Mouse (Mus musculus) MEL (cell line): ENCODE measurements around the gene Tent4b. TPM values are rescaled to one million over a fixed set of nuclear protein-coding genes. Genes with fewer than 3 reads are reported as not detected.

ENCODE experiments used
- DNase-seq: peaks from one replicate; pipeline ENCODE4 v3.0.0; 2011; ENCODE audit warnings: low read depth, low spot score
- H3K27ac ChIP-seq: 2 replicates; pipeline ENCODE4 v1.5.1; 2012; ENCODE audit warnings: low read depth, mild to moderate bottlenecking, control low read depth, low read length, moderate library complexity; ENCODE audit not compliant: control insufficient read depth
- H3K27me3 ChIP-seq, 2 experiments: fragments of 150-350 bp in 1 of 2; sonication (generic) in 1 of 2; 2 replicates each; pipeline ENCODE4 v1.6.1; 2012; ENCODE audit warnings: low read length in 2 of 2, mild to moderate bottlenecking in 2 of 2, improper control_type of control experiment in 1 of 2, moderate library complexity in 1 of 2; ENCODE audit not compliant: insufficient read depth in 2 of 2, control insufficient read depth in 1 of 2
- H3K36me3 ChIP-seq, 2 experiments: 2 replicates each; pipeline ENCODE4 v1.6.1; 2012 to 2014; ENCODE audit warnings: low read length in 2 of 2, improper control_type of control experiment in 1 of 2, inconsistent platforms in 1 of 2, mild to moderate bottlenecking in 1 of 2; ENCODE audit not compliant: insufficient read depth in 2 of 2, control insufficient read depth in 1 of 2
- H3K4me1 ChIP-seq, 2 experiments: fragments of 150-350 bp in 1 of 2; sonication (generic) in 1 of 2; 2 replicates each; pipeline ENCODE4 v1.6.1; 2012; ENCODE audit warnings: low read length in 2 of 2, improper control_type of control experiment in 1 of 2, mild to moderate bottlenecking in 1 of 2; ENCODE audit not compliant: insufficient read depth in 2 of 2, control insufficient read depth in 1 of 2
- H3K4me3 ChIP-seq, 2 experiments: fragments of 150-350 bp in 1 of 2; sonication (generic) in 1 of 2; 2 replicates each; pipeline ENCODE4 v1.5.1; 2012; ENCODE audit warnings: low read depth in 2 of 2, low read length in 2 of 2, mild to moderate bottlenecking in 2 of 2, moderate library complexity in 2 of 2, control low read depth in 1 of 2, improper control_type of control experiment in 1 of 2; ENCODE audit not compliant: control insufficient read depth in 1 of 2, insufficient read depth in 1 of 2
- H3K79me2 ChIP-seq: 2 replicates; pipeline ENCODE4 v1.6.1; 2012; ENCODE audit warnings: mild to moderate bottlenecking, low read length, moderate library complexity; ENCODE audit not compliant: control insufficient read depth, poor library complexity, insufficient read depth
- H3K9ac ChIP-seq: 2 replicates; pipeline ENCODE4 v1.6.1; 2012; ENCODE audit warnings: low read depth, mild to moderate bottlenecking, control low read depth, low read length, moderate library complexity; ENCODE audit not compliant: control insufficient read depth, poor library complexity, severe bottlenecking
- H3K9me3 ChIP-seq: fragments of 150-350 bp; sonication (generic); replicated peaks from 2 replicates; pipeline ENCODE4 v1.6.1; 2012; ENCODE audit warnings: mild to moderate bottlenecking, low read length, improper control_type of control experiment, moderate library complexity; ENCODE audit not compliant: insufficient read depth
- BHLHE40 ChIP-seq: IDR thresholded peaks from 2 replicates; pipeline ENCODE4 v1.6.1; 2012; ENCODE audit warnings: low read depth, mild to moderate bottlenecking, inconsistent platforms, low read length, improper control_type of control experiment, borderline replicate concordance
- CHD1 ChIP-seq: IDR thresholded peaks from 2 replicates; pipeline ENCODE4 v1.6.1; 2012; ENCODE audit warnings: low read depth, mild to moderate bottlenecking, inconsistent platforms, low read length, improper control_type of control experiment
- CHD2 ChIP-seq: IDR thresholded peaks from 2 replicates; pipeline ENCODE4 v1.6.1; 2011; ENCODE audit warnings: low read length, improper control_type of control experiment
- CTCF ChIP-seq, 3 experiments: IDR thresholded peaks in 2 of 3; conservative IDR thresholded peaks in 1 of 3; 2 replicates each; pipeline ENCODE4 v1.5.1; 2011 to 2012; ENCODE audit warnings: low read length in 3 of 3, low read depth in 2 of 3, mild to moderate bottlenecking in 2 of 3, improper control_type of control experiment in 1 of 3, inconsistent platforms in 1 of 3, mixed read lengths in 1 of 3, moderate library complexity in 1 of 3; ENCODE audit not compliant: control insufficient read depth in 1 of 3, insufficient read depth in 1 of 3, poor library complexity in 1 of 3, severe bottlenecking in 1 of 3
- E2F4 ChIP-seq: IDR thresholded peaks from 2 replicates; pipeline ENCODE4 v1.6.1; 2011; ENCODE audit warnings: low read depth, low read length, improper control_type of control experiment, borderline replicate concordance
- ELF1 ChIP-seq: IDR thresholded peaks from 2 replicates; pipeline ENCODE4 v1.6.1; 2014; ENCODE audit warnings: low read depth, mild to moderate bottlenecking, inconsistent platforms, low read length, improper control_type of control experiment, moderate library complexity
- EP300 ChIP-seq, 2 experiments: IDR thresholded peaks; 2 replicates each; pipeline ENCODE4 v1.6.1; 2011; ENCODE audit warnings: improper control_type of control experiment in 2 of 2, low read length in 2 of 2, low read depth in 1 of 2, mild to moderate bottlenecking in 1 of 2
- ETS1 ChIP-seq: IDR thresholded peaks from 2 replicates; pipeline ENCODE4 v1.6.1; 2012; ENCODE audit warnings: low read depth, mild to moderate bottlenecking, inconsistent platforms, low read length, improper control_type of control experiment, moderate library complexity
- GABPA ChIP-seq: IDR thresholded peaks from 2 replicates; pipeline ENCODE4 v1.6.1; 2012; ENCODE audit warnings: low read depth, mild to moderate bottlenecking, inconsistent platforms, low read length, improper control_type of control experiment, moderate library complexity
- GATA1 ChIP-seq: IDR thresholded peaks from 2 replicates; pipeline ENCODE4 v1.6.1; 2011; ENCODE audit warnings: low read depth, low read length, improper control_type of control experiment
- HCFC1 ChIP-seq: IDR thresholded peaks from 2 replicates; pipeline ENCODE4 v1.6.1; 2012; ENCODE audit warnings: low read depth, mild to moderate bottlenecking, inconsistent platforms, low read length, improper control_type of control experiment, moderate library complexity
- JUND ChIP-seq: IDR thresholded peaks from 2 replicates; pipeline ENCODE4 v1.6.1; 2011; ENCODE audit warnings: low read depth, mild to moderate bottlenecking, improper control_type of control experiment, low read length
- KAT2A ChIP-seq: conservative IDR thresholded peaks from 2 replicates; pipeline ENCODE4 v1.6.1; 2012; ENCODE audit warnings: low read depth, low read length, improper control_type of control experiment, inconsistent platforms
- MAFK ChIP-seq: IDR thresholded peaks from 2 replicates; pipeline ENCODE4 v1.6.1; 2011; ENCODE audit warnings: low read depth, mild to moderate bottlenecking, low read length, improper control_type of control experiment, borderline replicate concordance
- MAX ChIP-seq: IDR thresholded peaks from 2 replicates; pipeline ENCODE4 v1.6.1; 2011; ENCODE audit warnings: low read length, improper control_type of control experiment
- MAZ ChIP-seq: IDR thresholded peaks from 2 replicates; pipeline ENCODE4 v1.6.1; 2012; ENCODE audit warnings: low read depth, mild to moderate bottlenecking, inconsistent platforms, low read length, improper control_type of control experiment
- MEF2A ChIP-seq: IDR thresholded peaks from 2 replicates; pipeline ENCODE4 v1.6.1; 2014; ENCODE audit warnings: low read depth, mild to moderate bottlenecking, inconsistent platforms, low read length, improper control_type of control experiment; ENCODE audit not compliant: poor library complexity, insufficient replicate concordance, severe bottlenecking; ENCODE audit errors: extremely low read depth
- MXI1 ChIP-seq: IDR thresholded peaks from 2 replicates; pipeline ENCODE4 v1.6.1; 2011; ENCODE audit warnings: mild to moderate bottlenecking, low read depth, low read length, improper control_type of control experiment
- MYB ChIP-seq: IDR thresholded peaks from 2 replicates; pipeline ENCODE4 v1.6.1; 2011; ENCODE audit warnings: mild to moderate bottlenecking, low read depth, low read length, improper control_type of control experiment
- MYC ChIP-seq: IDR thresholded peaks from 2 replicates; pipeline ENCODE4 v1.6.1; 2011; ENCODE audit warnings: low read depth, mild to moderate bottlenecking, low read length, improper control_type of control experiment, moderate library complexity
- NELFE ChIP-seq: IDR thresholded peaks from 2 replicates; pipeline ENCODE4 v1.6.1; 2011; ENCODE audit warnings: low read depth, low read length, improper control_type of control experiment
- NRF1 ChIP-seq: IDR thresholded peaks from 2 replicates; pipeline ENCODE4 v1.6.1; 2014; ENCODE audit warnings: low read depth, mild to moderate bottlenecking, inconsistent platforms, low read length, improper control_type of control experiment, moderate library complexity; ENCODE audit not compliant: poor library complexity, insufficient read depth, severe bottlenecking
- POLR2A ChIP-seq, 2 experiments: IDR thresholded peaks; 2 replicates each; pipeline ENCODE4 v1.6.1; 2011 to 2012; ENCODE audit warnings: low read length in 2 of 2, mild to moderate bottlenecking in 2 of 2, control low read depth in 1 of 2, improper control_type of control experiment in 1 of 2, low read depth in 1 of 2, moderate library complexity in 1 of 2; ENCODE audit not compliant: control insufficient read depth in 1 of 2, insufficient read depth in 1 of 2, poor library complexity in 1 of 2
- POLR2AphosphoS2 ChIP-seq: IDR thresholded peaks from 2 replicates; pipeline ENCODE4 v1.6.1; 2011; ENCODE audit warnings: low read length, improper control_type of control experiment
- POLR2AphosphoS5 ChIP-seq: IDR thresholded peaks from 2 replicates; pipeline ENCODE4 v1.6.1; 2012; ENCODE audit warnings: low read depth, borderline replicate concordance, mild to moderate bottlenecking, inconsistent platforms, low read length, moderate library complexity, mixed read lengths
- RAD21 ChIP-seq: IDR thresholded peaks from 2 replicates; pipeline ENCODE4 v1.6.1; 2011; ENCODE audit warnings: mild to moderate bottlenecking, low read depth, low read length, improper control_type of control experiment
- RCOR1 ChIP-seq: IDR thresholded peaks from 2 replicates; pipeline ENCODE4 v1.6.1; 2012; ENCODE audit warnings: low read depth, mild to moderate bottlenecking, inconsistent platforms, low read length, improper control_type of control experiment
- SMC3 ChIP-seq: IDR thresholded peaks from 2 replicates; pipeline ENCODE4 v1.6.1; 2011; ENCODE audit warnings: low read depth, low read length, improper control_type of control experiment
- TBP ChIP-seq: IDR thresholded peaks from 2 replicates; pipeline ENCODE4 v1.8.0; 2011; ENCODE audit warnings: low read depth, low read length, improper control_type of control experiment
- TCF12 ChIP-seq: IDR thresholded peaks from 2 replicates; pipeline ENCODE4 v1.6.1; 2014; ENCODE audit warnings: low read depth, mild to moderate bottlenecking, inconsistent platforms, low read length, improper control_type of control experiment, moderate library complexity
- UBTF ChIP-seq: IDR thresholded peaks from 2 replicates; pipeline ENCODE4 v1.6.1; 2012; ENCODE audit warnings: low read depth, mild to moderate bottlenecking, inconsistent platforms, low read length, improper control_type of control experiment, moderate library complexity, borderline replicate concordance; ENCODE audit not compliant: insufficient read depth
- USF1 ChIP-seq: IDR thresholded peaks from 2 replicates; pipeline ENCODE4 v1.6.1; 2014; ENCODE audit warnings: low read depth, mild to moderate bottlenecking, inconsistent platforms, low read length, improper control_type of control experiment, moderate library complexity
- USF2 ChIP-seq, 2 experiments: IDR thresholded peaks; 2 replicates each; pipeline ENCODE4 v1.6.1; 2011 to 2012; ENCODE audit warnings: improper control_type of control experiment in 2 of 2, low read length in 2 of 2, borderline replicate concordance in 1 of 2, inconsistent platforms in 1 of 2, low read depth in 1 of 2, mild to moderate bottlenecking in 1 of 2; ENCODE audit not compliant: insufficient read depth in 1 of 2
- ZC3H11A ChIP-seq: IDR thresholded peaks from 2 replicates; pipeline ENCODE4 v1.6.1; 2012; ENCODE audit warnings: low read depth, mild to moderate bottlenecking, inconsistent platforms, low read length, improper control_type of control experiment
- ZKSCAN1 ChIP-seq: IDR thresholded peaks from 2 replicates; pipeline ENCODE4 v1.6.1; 2012; ENCODE audit warnings: low read depth, mild to moderate bottlenecking, inconsistent platforms, low read length, improper control_type of control experiment, moderate library complexity
- polyA plus RNA-seq, 2 experiments: library from polyadenylated mRNA; stranded (reverse) in 1 of 2; unstranded in 1 of 2; fragments of >175 nt in 1 of 2; fragments of >200 nt in 1 of 2; gene quantifications; 2 replicates each; pipeline versions ENCODE4 v1.2.1 to v1.2.4; 2012; ENCODE audit warnings: low replicate concordance in 2 of 2, low read depth in 1 of 2; ENCODE audit not compliant: insufficient read length in 2 of 2, insufficient read depth in 1 of 2, missing spikeins in 1 of 2
- total RNA-seq: library from RNA; depleted of rRNA; stranded (reverse); fragments of 300-350 nt; gene quantifications from 2 replicates; pipeline ENCODE4 v1.2.3, GENCODE M21; 2012

Gene Tent4b
- total and polyA plus RNA-seq, 3 experiments, result 25.9 to 45.3 TPM; not detected in 1

GRCm38 (mm10) chr8:88293590-88294356 is 94.8 kb downstream of the Tent4b start:
- Histone ChIP-seq H3K27ac (peak overlapping the region; percentile 77), H3K9ac (peak overlapping the region; percentile 81), H3K4me1 (peaks cover 18 to 56% of the 10 kb centered on the region in 2 experiments), H3K27me3 (no peaks in the 10 kb centered on the region), H3K4me3 (peak overlapping the region; percentile 64 to 74), H3K79me2 (peaks cover 69% of the 10 kb centered on the region), H3K36me3 (peaks cover 8 to 54% of the 10 kb centered on the region in 2 experiments), H3K9me3 (no peaks in the 10 kb centered on the region)
- DNase-seq, result peak; percentile 95
- TF ChIP-seq ETS1, result no peak
- peak; percentile 96 for TF ChIP-seq TBP
- peak; percentile 80 for TF ChIP-seq MAX
- no peak for TF ChIP-seq BHLHE40
- TF ChIP-seq USF2 (IDR thresholded peaks at IDR 0.05; ENCODE audit: borderline replicate concordance in 1 of 2, insufficient read depth in 1 of 2, low read depth in 1 of 2, low read length in 2 of 2), result peak; percentile 32 to 72; a peak in 3 of 4 replicates
- no peak for TF ChIP-seq MYB
- TF ChIP-seq ZKSCAN1, result no peak
- TF ChIP-seq ZC3H11A, result no peak
- no peak for TF ChIP-seq NRF1
- TF ChIP-seq USF1, result peak; percentile 93
- TF ChIP-seq E2F4, result no peak
- no peak for TF ChIP-seq JUND
- no peak for TF ChIP-seq KAT2A
- no peak for TF ChIP-seq HCFC1
- TF ChIP-seq CHD1, result no peak
- TF ChIP-seq MYC, result 0 out of 2 replicates have a peak, but pooled peaks have one; percentile 25
- TF ChIP-seq EP300 (IDR thresholded peaks at IDR 0.05; ENCODE audit: low read depth in 1 of 2, low read length in 2 of 2), result peak in 1 of 2 experiments; percentile 23; a peak in 1 of 4 replicates
- TF ChIP-seq ELF1, result peak; percentile 47
- TF ChIP-seq UBTF, result 0 out of 2 replicates have a peak, but pooled peaks have one; percentile 55
- TF ChIP-seq CTCF (IDR thresholded peaks at IDR 0.05 in 2 of 3, conservative IDR thresholded peaks at IDR 0.05 in 1 of 3; ENCODE audit: control insufficient read depth in 1 of 3, insufficient read depth in 1 of 3, low read depth in 2 of 3, low read length in 3 of 3, poor library complexity in 1 of 3, severe bottlenecking in 1 of 3), result no peak
- no peak for TF ChIP-seq MAZ
- TF ChIP-seq GABPA, result no peak
- 0 out of 2 replicates have a peak, but pooled peaks have one; percentile 33 for TF ChIP-seq CHD2
- no peak; the same call in 1 of the 2 replicates for TF ChIP-seq POLR2AphosphoS5
- peak; percentile 51; the same call in 1 of the 2 replicates for TF ChIP-seq POLR2AphosphoS2
- peak; percentile 74 for TF ChIP-seq NELFE
- peak; percentile 79 for TF ChIP-seq MXI1
- TF ChIP-seq TCF12, result 0 out of 2 replicates have a peak, but pooled peaks have one; percentile 29
- TF ChIP-seq RCOR1, result no peak
- no peak for TF ChIP-seq MAFK
- TF ChIP-seq POLR2A (IDR thresholded peaks at IDR 0.05; ENCODE audit: control insufficient read depth in 1 of 2, insufficient read depth in 1 of 2, low read depth in 1 of 2, low read length in 2 of 2, poor library complexity in 1 of 2), result peak; percentile 16 to 89; a peak in 2 of 4 replicates
- no peak for TF ChIP-seq GATA1
- TF ChIP-seq SMC3, result no peak
- TF ChIP-seq MEF2A, result no peak
- TF ChIP-seq RAD21, result no peak
